Mouse (Mus musculus) mouse trophoblast stem cell (cell line): ENCODE data around the gene Bcl7c.
"Not testable (repeated sequence)": the region's sequence is repeated elsewhere in the genome, so short reads cannot be mapped to it uniquely, and the experiment has no call there.

Experiments used
- in situ Hi-C, 2 experiments: fragments of 300-500 bp; cut with MseI, MboI; formaldehyde crosslinking; loops; 2 replicates in 1 of 2; 3 replicates in 1 of 2; pipeline ENCODE4 v1.15.1; 2025

Bcl7c gene

DNA sequence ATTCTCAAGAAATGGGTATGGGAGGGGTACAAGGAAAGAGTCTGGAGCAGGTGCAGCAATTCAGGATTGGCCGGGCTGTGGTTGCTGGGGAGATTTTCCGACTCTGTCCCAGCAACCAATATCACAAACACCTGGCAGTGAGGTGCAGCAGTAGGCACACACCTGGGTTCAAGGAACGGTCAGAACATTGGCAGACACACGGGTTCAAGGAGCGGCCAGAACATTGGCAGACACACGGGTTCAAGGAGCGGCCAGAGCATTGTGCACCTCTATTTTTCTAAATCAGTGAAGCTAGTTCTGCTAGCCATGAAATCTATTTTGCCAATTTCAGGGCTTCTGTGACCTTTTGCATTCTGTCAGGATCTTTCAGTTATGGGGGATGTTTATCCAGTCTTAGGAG, 61.2 kb downstream of the Bcl7c start:
- in situ Hi-C loops: not testable (repeated sequence)

DNA sequence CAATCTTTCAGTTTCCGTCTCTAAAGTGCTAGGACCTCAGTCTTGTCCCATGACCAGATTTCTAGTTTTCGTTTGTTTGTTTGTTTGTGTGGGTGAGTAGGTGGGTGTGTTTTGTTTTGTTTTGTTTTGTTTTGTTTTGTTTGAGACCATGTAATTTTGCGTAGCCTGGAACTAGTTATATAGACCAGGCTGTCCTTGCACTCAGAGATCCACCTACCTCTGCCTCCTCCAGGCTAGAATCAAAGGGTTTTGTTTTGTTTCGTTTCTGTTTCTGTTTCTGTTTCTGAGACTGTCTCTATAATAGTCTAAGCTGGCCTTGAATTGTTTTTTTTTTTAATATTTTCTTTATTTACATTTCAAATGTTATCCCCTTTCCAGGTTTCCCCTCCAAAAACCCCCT, 62.4 kb downstream of the Bcl7c start:
- in situ Hi-C loops: no loop called here

DNA sequence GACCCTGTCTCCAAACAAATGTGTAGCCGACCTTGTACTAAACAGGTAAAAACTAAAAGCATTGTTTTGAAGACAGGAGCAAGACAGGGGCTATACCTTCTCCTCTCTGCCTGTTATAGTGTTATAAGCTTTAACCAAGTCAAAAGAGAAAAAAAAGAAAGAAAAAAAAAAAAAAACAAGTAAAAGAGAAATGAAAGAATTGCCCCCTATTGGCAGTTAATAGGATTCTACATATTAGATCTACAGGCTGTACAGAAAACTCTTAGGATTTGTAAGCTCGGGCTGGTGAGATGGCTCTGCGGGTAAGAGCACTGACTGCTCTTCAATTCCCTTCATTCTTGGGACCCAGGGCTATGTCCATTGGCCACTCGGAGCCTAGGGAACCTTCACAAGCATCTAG, 66.5 kb downstream of the Bcl7c start:
- in situ Hi-C loops: no loop called here

DNA sequence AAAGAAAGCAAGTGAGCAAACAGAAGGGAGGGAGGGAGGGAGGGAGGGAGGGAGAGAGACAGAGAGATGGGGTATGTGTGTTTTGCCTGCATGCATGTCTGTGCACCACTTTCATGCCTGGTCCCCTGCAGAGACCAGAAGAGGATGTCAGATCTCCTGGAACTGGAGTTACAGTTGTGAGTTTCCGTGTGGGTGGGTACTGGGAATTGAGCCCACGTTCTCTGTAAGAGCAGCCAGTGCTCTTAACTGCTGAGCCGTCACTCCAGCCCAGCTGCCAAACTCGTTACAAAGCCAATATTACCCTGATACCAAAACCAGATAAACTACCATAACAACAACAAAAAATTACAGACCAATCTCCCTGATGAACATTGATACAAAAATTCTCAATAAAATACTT, 67.5 kb downstream of the Bcl7c start:
- in situ Hi-C loops: no loop called here

DNA sequence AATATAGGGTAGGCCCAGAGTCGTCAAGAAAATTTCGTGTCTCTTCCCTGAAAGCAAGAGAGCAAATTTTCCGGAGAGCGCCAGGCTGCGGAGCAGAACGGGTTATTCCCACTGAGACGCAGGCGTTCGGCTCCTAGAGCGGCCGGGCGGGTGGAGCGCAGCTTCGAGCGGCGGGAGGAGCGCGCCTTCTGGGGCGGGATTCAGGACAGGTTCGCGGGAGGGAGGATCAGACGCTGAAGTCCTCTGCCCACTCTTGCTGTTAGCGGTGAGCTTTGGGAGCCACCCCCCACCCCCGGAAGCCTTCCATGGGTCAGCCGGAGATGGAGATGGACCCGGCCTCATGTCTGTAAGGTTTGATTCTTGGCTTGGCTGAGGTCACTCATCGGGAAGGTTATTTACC, 71.8 kb downstream of the Bcl7c start:
- in situ Hi-C loops: no loop called here

- in situ Hi-C loops: no loop called here
Measured at GRCm38 (mm10) chr7:127631416-127631815, 77.3 kb downstream of the Bcl7c start.

GRCm38 (mm10) chr7:127628646-127629045, 80.1 kb downstream of the Bcl7c start:
- in situ Hi-C loops: no loop called here

- in situ Hi-C loops: no loop called here
Measured at GRCm38 (mm10) chr7:127626471-127626870, 82.3 kb downstream of the Bcl7c start.

DNA sequence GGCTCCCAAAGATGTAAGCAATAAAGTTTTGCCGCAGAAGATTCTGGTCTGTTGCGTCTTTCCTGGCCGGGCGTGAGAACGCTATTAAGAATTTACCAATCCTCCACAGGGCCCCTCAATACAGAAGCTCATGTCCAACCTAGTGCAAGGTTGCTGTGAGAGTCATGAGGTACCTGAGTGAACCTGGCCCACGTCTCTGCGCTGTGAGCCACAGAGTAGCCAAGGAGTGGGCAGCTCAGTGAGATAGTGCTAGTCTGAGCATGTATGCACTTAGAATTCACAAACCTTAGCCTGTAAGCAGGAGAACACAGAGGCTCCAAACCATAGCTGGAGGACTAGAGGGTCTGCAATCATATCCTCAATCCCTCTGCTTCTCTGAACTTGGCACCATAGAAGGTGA, 82.7 kb downstream of the Bcl7c start:
- in situ Hi-C loops: no loop called here

GRCm38 (mm10) chr7:127618402-127618801, 90.3 kb downstream of the Bcl7c start:
- in situ Hi-C loops: not testable (repeated sequence)

GRCm38 (mm10) chr7:127617962-127618361, 90.8 kb downstream of the Bcl7c start:
- in situ Hi-C loops: no loop called here

DNA sequence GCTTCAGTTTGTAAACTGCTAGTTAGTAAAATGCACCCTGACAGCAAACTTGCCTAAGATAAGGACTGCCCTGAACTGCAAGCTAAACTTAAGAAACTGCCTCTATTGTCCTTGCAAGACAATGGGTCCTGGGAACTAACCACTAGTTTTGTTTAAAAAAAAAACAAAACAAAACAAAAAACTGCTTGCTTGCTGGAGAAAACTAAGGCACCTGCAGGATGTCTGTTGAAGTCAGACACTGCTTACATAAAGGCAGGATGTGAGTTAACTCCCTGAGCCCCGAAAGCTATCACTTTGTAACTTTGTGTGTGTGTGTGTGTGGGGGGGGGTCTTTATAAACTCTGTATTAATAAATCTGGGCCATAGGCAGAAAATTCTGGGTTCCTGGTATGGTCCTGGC, 91.9 kb downstream of the Bcl7c start:
- in situ Hi-C loops: no loop called here

- in situ Hi-C loops: no loop called here
Measured at GRCm38 (mm10) chr7:127616336-127616735, 92.4 kb downstream of the Bcl7c start.

DNA sequence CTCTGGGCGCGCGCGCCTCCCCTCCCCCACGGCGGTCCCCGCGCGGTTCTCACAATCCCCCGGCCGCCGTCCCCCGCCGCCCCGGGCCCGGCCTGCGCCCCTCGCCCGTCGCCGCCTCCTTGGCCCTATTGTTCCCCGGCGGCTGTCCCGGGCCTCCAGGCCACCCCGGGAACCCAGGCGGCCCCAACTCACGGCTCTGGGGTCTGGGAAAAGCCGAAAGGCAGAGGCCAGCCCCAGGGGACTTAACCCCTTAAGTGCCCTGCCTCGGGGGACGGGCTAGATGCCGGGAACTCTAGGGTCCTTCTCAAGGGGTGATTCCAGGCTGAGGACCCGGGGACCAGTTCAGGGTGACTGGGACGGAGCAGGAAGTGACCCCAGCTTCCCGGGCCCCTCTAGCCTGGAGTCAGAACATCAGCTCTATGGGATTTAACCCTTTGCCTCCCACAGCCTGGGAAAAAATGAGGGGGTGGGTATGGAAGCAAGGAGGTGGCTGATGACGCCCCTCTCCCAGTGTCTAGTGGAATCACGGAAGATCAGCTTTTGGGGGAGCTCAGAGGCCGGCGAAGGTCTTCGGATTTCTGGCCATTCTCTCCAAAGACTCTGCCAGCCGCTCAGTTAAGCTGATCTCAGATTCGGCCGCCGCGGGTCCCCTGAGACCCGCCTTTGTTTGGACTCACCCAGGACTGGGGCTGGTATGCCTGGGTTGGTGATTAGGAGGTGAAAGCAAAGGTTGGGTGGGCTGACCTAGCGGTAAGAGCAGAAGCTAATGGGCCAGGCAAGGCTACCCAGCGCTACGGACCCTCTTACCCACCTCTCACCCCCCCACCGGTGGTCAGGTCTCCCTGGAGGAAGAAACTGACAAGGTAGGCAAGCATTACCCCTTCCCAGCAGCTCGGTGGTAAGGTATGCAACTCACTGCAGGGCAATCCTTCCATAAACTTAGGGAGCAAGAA, 93.6 kb downstream of the Bcl7c start, which contains the start of gene Zfp629:
Gene Zfp629 (minus strand): TSS at position 907 of the 953 bp plus-strand sequence.
- in situ Hi-C loops: no loop called here

DNA sequence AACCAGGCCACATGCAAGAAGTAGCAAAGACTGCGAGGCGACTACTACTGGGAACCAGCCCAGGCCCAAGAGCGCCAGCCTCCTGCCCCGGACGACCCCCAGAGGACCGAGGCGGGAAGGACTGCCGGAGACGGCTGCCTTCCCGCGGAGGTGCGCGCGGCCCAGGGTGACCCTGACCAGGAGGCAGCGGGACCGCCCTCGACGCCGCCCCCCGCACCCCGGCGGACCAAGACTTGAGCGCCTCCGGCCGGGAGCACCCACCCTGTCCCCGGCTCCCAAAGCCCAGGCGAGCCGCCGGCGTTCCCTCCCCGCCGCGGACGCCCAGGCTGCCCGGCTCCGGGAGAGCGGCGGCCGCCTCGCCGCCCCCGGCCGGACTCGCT, 94.2 kb downstream of the Bcl7c start:
- in situ Hi-C loops: no loop called here

GRCm38 (mm10) chr7:127614091-127614490, 94.6 kb downstream of the Bcl7c start:
- in situ Hi-C loops: no loop called here

GRCm38 (mm10) chr7:127613501-127613900, 95.2 kb downstream of the Bcl7c start:
- in situ Hi-C loops: no loop called here

GRCm38 (mm10) chr7:127611561-127611960, 97.2 kb downstream of the Bcl7c start:
- in situ Hi-C loops: no loop called here
